Mouse (Mus musculus) kidney, embryonic 14.5 days (tissue): ENCODE data around the gene Hid1. TPM values are rescaled to one million over a fixed set of nuclear protein-coding genes. Genes with fewer than 3 reads are reported as not detected.

Experiments used
- ATAC-seq: fragments of 200-750 bp; cut with Nextera tagmentation; 2 replicates; pipeline ENCODE4 v1.8.0; 2017; ENCODE audit warnings: moderate number of reproducible peaks, mild to moderate bottlenecking, moderate TSS enrichment, moderate library complexity; ENCODE audit not compliant: low FRiP score, low TSS enrichment
- H3K27ac ChIP-seq: fragments of 300-500 bp; sonication (generic); 2 replicates; pipeline ENCODE4 v1.5.1; 2014; ENCODE audit warnings: low read depth, mild to moderate bottlenecking, low read length, moderate library complexity, mixed read lengths
- H3K27me3 ChIP-seq: fragments of 300-500 bp; sonication (generic); 2 replicates; pipeline ENCODE4 v1.6.1; 2014; ENCODE audit warnings: mild to moderate bottlenecking, low read length; ENCODE audit not compliant: control insufficient read depth, insufficient read depth
- H3K36me3 ChIP-seq: fragments of 300-500 bp; sonication (generic); 2 replicates; pipeline ENCODE4 v1.6.1; 2014; ENCODE audit warnings: low read length, mixed read lengths; ENCODE audit not compliant: control insufficient read depth, insufficient read depth
- H3K4me1 ChIP-seq: fragments of 300-500 bp; sonication (generic); 2 replicates; pipeline ENCODE4 v1.6.1; 2014; ENCODE audit warnings: low read length, mixed read lengths; ENCODE audit not compliant: control insufficient read depth, insufficient read depth
- H3K4me2 ChIP-seq: fragments of 300-500 bp; sonication (generic); replicated peaks from 2 replicates; pipeline ENCODE4 v1.6.1; 2014; ENCODE audit warnings: low read depth, mild to moderate bottlenecking, low read length
- H3K4me3 ChIP-seq: fragments of 300-500 bp; sonication (generic); 2 replicates; pipeline ENCODE4 v1.5.1; 2014; ENCODE audit warnings: mild to moderate bottlenecking, low read length
- H3K9ac ChIP-seq: fragments of 300-500 bp; sonication (generic); 2 replicates; pipeline ENCODE4 v1.6.1; 2014; ENCODE audit warnings: low read depth, mild to moderate bottlenecking, low read length, moderate library complexity
- H3K9me3 ChIP-seq: fragments of 300-500 bp; sonication (generic); 2 replicates; pipeline ENCODE4 v1.6.1; 2016; ENCODE audit warnings: low read length; ENCODE audit not compliant: control insufficient read depth
- WGBS: fragments of 180-500 bp; shearing (Covaris S2); extraction: QIAGEN DNeasy Blood & Tissue Kit; methylation state at CpG from one replicate; pipeline ENCODE4 v1.1.7; 2014; 5-methylcytosine and 5-hydroxymethylcytosine counted together
- polyA plus RNA-seq: library from polyadenylated mRNA; unstranded; fragments of >200 nt; fragmentation: Nextera tagmentation; extraction: Ambion mirVana; gene quantifications from 2 replicates; pipeline ENCODE4 v1.2.1, GENCODE M21; 2014

The Hid1 gene
- polyA plus RNA-seq, 1 experiment from 2014 or later: 4.4 TPM

DNA sequence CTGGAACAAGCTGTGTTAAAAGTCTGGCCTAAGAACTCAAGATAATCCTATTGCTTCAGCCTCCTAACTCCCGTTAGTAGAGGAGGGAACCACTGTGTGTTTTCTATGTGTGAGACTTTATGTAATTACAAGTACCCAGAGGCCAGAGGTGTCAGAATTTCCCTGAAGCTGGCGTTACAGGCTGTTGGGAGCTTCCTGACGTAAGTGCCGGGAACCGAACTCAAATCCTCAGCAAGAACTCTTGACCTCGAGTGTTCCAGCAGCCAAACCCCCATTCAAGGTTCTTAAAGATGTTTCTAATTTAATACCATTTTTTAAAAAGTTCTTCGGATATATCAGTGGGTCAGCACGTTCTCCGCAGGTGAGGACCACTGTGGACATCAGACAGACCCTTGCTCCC is 13.7 kb upstream of the Hid1 start:
- no peak for ATAC-seq
- Histone ChIP-seq H3K27me3 (no peaks in the 10 kb centered on the region), H3K4me2 (peak overlapping the region; percentile 91), H3K9me3 (no peaks in the 10 kb centered on the region), H3K27ac (no peak overlapping the region), H3K36me3 (no peaks in the 10 kb centered on the region), H3K4me3 (peak overlapping the region; percentile 83), H3K9ac (0 out of 2 replicates have a peak overlapping the region, but pooled peaks have one; percentile 93), H3K4me1 (peaks cover 34% of the 10 kb centered on the region)
- WGBS: 12% methylated on average over 9 of the region's 9 CpGs

DNA sequence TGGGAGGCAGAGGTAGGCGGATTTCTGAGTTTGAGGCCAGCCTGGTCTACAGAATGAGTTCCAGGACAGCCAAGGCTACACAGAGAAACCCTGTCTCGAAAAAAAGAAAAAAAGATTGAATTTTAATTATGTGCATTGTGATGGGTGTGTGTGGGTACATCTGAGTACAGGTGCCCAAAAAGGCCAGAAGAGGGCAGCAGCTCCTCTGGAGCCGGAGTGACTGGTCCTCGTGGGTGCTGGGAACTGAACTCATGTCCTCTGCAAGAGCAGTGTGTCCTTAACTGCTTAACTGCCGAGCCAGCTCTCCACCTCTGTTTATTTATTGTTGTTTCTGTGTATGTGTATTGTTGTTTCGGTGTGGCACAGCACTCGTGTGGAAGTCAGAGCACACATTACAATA is 10.3 kb upstream of the Hid1 start:
- Histone ChIP-seq H3K27ac (no peak overlapping the region), H3K27me3 (peaks cover 21% of the 10 kb centered on the region), H3K9ac (no peak overlapping the region), H3K36me3 (no peaks in the 10 kb centered on the region), H3K4me3 (no peak overlapping the region), H3K9me3 (no peaks in the 10 kb centered on the region), H3K4me1 (peaks cover 11% of the 10 kb centered on the region), H3K4me2 (no peak overlapping the region)
- WGBS: 80% methylated on average over 7 of the region's 7 CpGs
- no peak for ATAC-seq

DNA sequence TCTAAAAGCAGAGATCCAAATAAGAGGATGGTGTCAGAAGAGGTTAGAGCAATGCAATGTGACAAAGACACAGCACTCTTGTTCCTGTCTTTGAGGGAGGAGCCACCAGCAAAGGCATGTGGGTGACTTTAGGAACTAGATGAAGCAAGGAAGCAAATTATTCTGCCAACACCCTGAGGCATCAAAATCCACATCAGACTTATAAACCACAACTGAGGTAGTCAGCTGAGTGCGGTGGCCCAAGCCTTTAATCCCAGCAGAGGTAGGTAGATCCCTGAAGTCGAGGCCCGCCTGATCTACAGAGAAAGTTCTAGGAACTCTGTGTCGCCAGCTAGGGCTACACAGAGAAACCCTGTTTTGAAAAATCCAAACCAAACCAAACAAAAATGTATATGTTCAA is 9.7 kb upstream of the Hid1 start:
- Histone ChIP-seq H3K9me3 (no peaks in the 10 kb centered on the region), H3K36me3 (no peaks in the 10 kb centered on the region), H3K4me1 (peaks cover 5% of the 10 kb centered on the region; the same call in 1 of the 2 replicates), H3K4me3 (no peak overlapping the region), H3K9ac (no peak overlapping the region), H3K27me3 (peaks cover 21% of the 10 kb centered on the region), H3K27ac (no peak overlapping the region), H3K4me2 (no peak overlapping the region)
- ATAC-seq: no peak
- 91% methylated on average over 4 of the region's 4 CpGs for WGBS

DNA sequence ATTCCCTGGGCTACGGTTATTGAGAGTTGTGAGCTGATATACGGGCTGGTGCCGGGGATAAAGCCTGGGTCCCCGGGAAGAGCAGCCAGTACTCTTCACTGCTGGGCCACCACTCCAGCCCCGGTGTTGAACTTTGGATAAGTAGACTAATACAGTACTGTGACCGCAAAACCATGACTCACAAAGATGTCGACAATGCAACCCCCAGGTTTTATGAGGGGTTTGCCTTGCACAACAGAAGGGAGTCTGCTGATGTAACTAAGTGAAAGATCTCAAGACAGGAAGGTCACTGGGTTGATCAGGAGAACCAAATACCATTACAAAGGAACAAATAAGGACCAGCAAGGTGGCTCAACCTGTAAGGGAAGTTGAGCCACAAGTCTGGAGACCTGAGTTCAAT is 9.2 kb upstream of the Hid1 start:
- H3K27ac ChIP-seq: no peak overlapping the region
- H3K4me1 ChIP-seq: 0 out of 2 replicates have a peak, but pooled peaks cover 5% of the 10 kb centered on the region
- no peak overlapping the region for H3K4me2 ChIP-seq
- H3K36me3 ChIP-seq: no peaks in the 10 kb centered on the region
- no peak for ATAC-seq
- no peak overlapping the region for H3K4me3 ChIP-seq
- WGBS: 61% methylated on average over 7 of the region's 7 CpGs
- H3K9ac ChIP-seq: no peak overlapping the region
- no peaks in the 10 kb centered on the region for H3K9me3 ChIP-seq
- H3K27me3 ChIP-seq: peaks cover 21% of the 10 kb centered on the region

GRCm38 (mm10) chr11:115374695-115375425 is 7.3 kb upstream of the Hid1 start:
- Histone ChIP-seq H3K27ac (no peak overlapping the region), H3K9ac (0 out of 2 replicates have a peak overlapping the region, but pooled peaks have one; percentile 36), H3K4me2 (peak overlapping the region; percentile 43), H3K36me3 (no peaks in the 10 kb centered on the region), H3K27me3 (peaks cover 21% of the 10 kb centered on the region), H3K4me1 (0 out of 2 replicates have a peak, but pooled peaks cover 5% of the 10 kb centered on the region), H3K4me3 (peak overlapping the region; percentile 35; the same call in 1 of the 2 replicates), H3K9me3 (no peaks in the 10 kb centered on the region)
- no peak for ATAC-seq
- WGBS: 66% methylated on average over 12 of the region's 12 CpGs

GRCm38 (mm10) chr11:115373805-115374694 is 6.5 kb upstream of the Hid1 start:
- peak overlapping the region; percentile 35 for H3K4me3 ChIP-seq
- H3K9ac ChIP-seq: peak overlapping the region; percentile 36; the same call in 1 of the 2 replicates
- H3K9me3 ChIP-seq: no peaks in the 10 kb centered on the region
- H3K4me2 ChIP-seq: peak overlapping the region; percentile 43
- H3K27ac ChIP-seq: no peak overlapping the region
- 3% methylated on average over 30 of the region's 30 CpGs for WGBS
- 0 out of 2 replicates have a peak, but pooled peaks cover 5% of the 10 kb centered on the region for H3K4me1 ChIP-seq
- peak; percentile 45; the same call in 1 of the 2 replicates for ATAC-seq
- H3K27me3 ChIP-seq: peaks cover 21% of the 10 kb centered on the region
- H3K36me3 ChIP-seq: no peaks in the 10 kb centered on the region

DNA sequence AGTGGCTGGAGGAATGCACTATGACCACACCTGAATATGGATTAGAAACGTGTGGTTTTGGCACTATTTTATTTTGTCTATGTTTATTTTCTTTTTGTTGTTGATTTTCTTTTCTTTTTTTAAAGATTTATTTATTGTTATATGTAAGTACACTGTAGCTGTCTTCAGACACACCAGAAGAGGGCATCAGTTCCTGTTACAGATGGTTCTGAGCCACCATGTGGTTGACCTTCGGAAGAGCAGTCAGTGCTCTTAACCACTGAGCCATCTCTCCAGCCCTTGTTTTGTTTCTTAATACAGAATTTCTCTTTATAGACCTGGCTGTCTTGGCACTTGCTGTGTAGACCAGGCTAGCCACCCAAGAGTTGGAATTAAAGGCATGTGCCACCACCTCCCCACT is 5.2 kb upstream of the Hid1 start:
- no peak overlapping the region for H3K9ac ChIP-seq
- no peak for ATAC-seq
- H3K4me2 ChIP-seq: no peak overlapping the region
- WGBS: 46% methylated on average over 2 of the region's 2 CpGs
- H3K9me3 ChIP-seq: no peaks in the 10 kb centered on the region
- H3K27ac ChIP-seq: no peak overlapping the region
- peaks cover 31% of the 10 kb centered on the region for H3K27me3 ChIP-seq
- no peaks in the 10 kb centered on the region for H3K36me3 ChIP-seq
- H3K4me3 ChIP-seq: no peak overlapping the region
- H3K4me1 ChIP-seq: 0 out of 2 replicates have a peak, but pooled peaks cover 5% of the 10 kb centered on the region

- ATAC-seq: no peak
- 65% methylated on average over 1 of the region's 1 CpGs for WGBS
- Histone ChIP-seq H3K4me1 (peaks cover 8% of the 10 kb centered on the region), H3K27ac (no peak overlapping the region), H3K4me2 (no peak overlapping the region), H3K9ac (no peak overlapping the region), H3K27me3 (peaks cover 38% of the 10 kb centered on the region), H3K9me3 (no peaks in the 10 kb centered on the region), H3K4me3 (no peak overlapping the region), H3K36me3 (no peaks in the 10 kb centered on the region)
These were observed 4.5 kb upstream of the Hid1 start for GRCm38 (mm10) chr11:115372015-115372414.
